Mouse (Mus musculus) embryonic facial prominence, embryonic 15.5 days (tissue): ENCODE results near the gene Sult5a1. TPM values are rescaled to one million over a fixed set of nuclear protein-coding genes. Genes with fewer than 3 reads are reported as not detected.
"Not testable (repeated sequence)": the region's sequence is repeated elsewhere in the genome, so short reads cannot be mapped to it uniquely, and the experiment has no call there.

Experiments used
- ATAC-seq: fragments of 200-750 bp; cut with Nextera tagmentation; 2 replicates; pipeline ENCODE4 v1.8.0; 2017; ENCODE audit warnings: low read depth, moderate TSS enrichment; ENCODE audit not compliant: insufficient number of reproducible peaks, low FRiP score, low TSS enrichment
- H3K27ac ChIP-seq: fragments of 300-500 bp; sonication (generic); replicated peaks from 2 replicates; pipeline ENCODE4 v1.5.1; 2015; ENCODE audit warnings: mild to moderate bottlenecking, inconsistent platforms
- H3K27me3 ChIP-seq: fragments of 300-500 bp; sonication (generic); 2 replicates; pipeline ENCODE4 v1.6.1; 2015; ENCODE audit warnings: inconsistent platforms
- H3K36me3 ChIP-seq: fragments of 300-500 bp; sonication (generic); 2 replicates; pipeline ENCODE4 v1.6.1; 2015; ENCODE audit warnings: mild to moderate bottlenecking, inconsistent platforms
- H3K4me1 ChIP-seq: fragments of 300-500 bp; sonication (generic); 2 replicates; pipeline ENCODE4 v1.6.1; 2015; ENCODE audit warnings: inconsistent platforms
- H3K4me2 ChIP-seq: fragments of 300-500 bp; sonication (generic); replicated peaks from 2 replicates; pipeline ENCODE4 v1.6.1; 2015; ENCODE audit warnings: mild to moderate bottlenecking, inconsistent platforms
- H3K4me3 ChIP-seq: fragments of 300-500 bp; sonication (generic); replicated peaks from 2 replicates; pipeline ENCODE4 v1.5.1; 2015; ENCODE audit warnings: mild to moderate bottlenecking, inconsistent platforms
- H3K9ac ChIP-seq: fragments of 300-500 bp; sonication (generic); 2 replicates; pipeline ENCODE4 v1.6.1; 2015; ENCODE audit warnings: inconsistent platforms
- H3K9me3 ChIP-seq: fragments of 300-500 bp; sonication (generic); replicated peaks from 2 replicates; pipeline ENCODE4 v1.6.1; 2016; ENCODE audit warnings: inconsistent platforms
- WGBS: fragments of 180-500 bp; shearing (Covaris S2); methylation state at CpG from one replicate; pipeline ENCODE4 v1.1.7; 2015; 5-methylcytosine and 5-hydroxymethylcytosine counted together
- polyA plus RNA-seq: library from polyadenylated mRNA; unstranded; fragments of >200 nt; fragmentation: Nextera tagmentation; extraction: Ambion mirVana; gene quantifications from 2 replicates; pipeline ENCODE4 v1.2.1, GENCODE M21; 2015

Sult5a1 gene
- polyA plus RNA-seq: 47.8 and 50.7 TPM in 2 replicates

- no peaks in the 10 kb centered on the region for H3K27me3 ChIP-seq
Measured at GRCm38 (mm10) chr8:123157888-123158465, at the start of gene Sult5a1. TSS of gene Sult5a1 (minus strand) at chr8:123158315.

GRCm38 (mm10) chr8:123203571-123203970 is 45.5 kb upstream of the Sult5a1 start:
- no peak for ATAC-seq
- 83% methylated on average over 3 of the region's 3 CpGs for WGBS
- H3K4me2 ChIP-seq: no peak overlapping the region
- H3K9ac ChIP-seq: no peak overlapping the region
- H3K36me3 ChIP-seq: peaks cover 40% of the 10 kb centered on the region
- peaks cover 3% of the 10 kb centered on the region; the same call in 1 of the 2 replicates for H3K4me1 ChIP-seq
- no peak overlapping the region for H3K27ac ChIP-seq
- no peak overlapping the region for H3K4me3 ChIP-seq
- no peaks in the 10 kb centered on the region for H3K27me3 ChIP-seq
- H3K9me3 ChIP-seq: no peaks in the 10 kb centered on the region

More at GRCm38 (mm10) chr8:123157888-123158465, at the start of gene Sult5a1:
- no peaks in the 10 kb centered on the region for H3K36me3 ChIP-seq
- H3K4me1 ChIP-seq: peaks cover 36% of the 10 kb centered on the region
- peak within 1 kb of the TSS; percentile 34 for H3K4me2 ChIP-seq
- H3K9me3 ChIP-seq: no peaks in the 10 kb centered on the region
- peak within 1 kb of the TSS; percentile 31 for H3K4me3 ChIP-seq
- peak within 1 kb of the TSS; percentile 66 for H3K27ac ChIP-seq
- peak; percentile 48; the same call in 1 of the 2 replicates for ATAC-seq
- WGBS: 24% methylated on average over 13 of the region's 13 CpGs
- H3K9ac ChIP-seq: no peak within 1 kb of the TSS

- no peaks in the 10 kb centered on the region for H3K27me3 ChIP-seq
- WGBS: 23% methylated on average over 5 of the region's 5 CpGs
- peaks cover 27% of the 10 kb centered on the region for H3K36me3 ChIP-seq
- H3K9ac ChIP-seq: no peak overlapping the region
- no peak overlapping the region for H3K27ac ChIP-seq
- no peak for ATAC-seq
- peaks cover 3% of the 10 kb centered on the region; the same call in 1 of the 2 replicates for H3K4me1 ChIP-seq
- H3K9me3 ChIP-seq: no peaks in the 10 kb centered on the region
- H3K4me2 ChIP-seq: no peak overlapping the region
- H3K4me3 ChIP-seq: no peak overlapping the region
Measured at GRCm38 (mm10) chr8:123202288-123202687, 44.2 kb upstream of the Sult5a1 start.

DNA sequence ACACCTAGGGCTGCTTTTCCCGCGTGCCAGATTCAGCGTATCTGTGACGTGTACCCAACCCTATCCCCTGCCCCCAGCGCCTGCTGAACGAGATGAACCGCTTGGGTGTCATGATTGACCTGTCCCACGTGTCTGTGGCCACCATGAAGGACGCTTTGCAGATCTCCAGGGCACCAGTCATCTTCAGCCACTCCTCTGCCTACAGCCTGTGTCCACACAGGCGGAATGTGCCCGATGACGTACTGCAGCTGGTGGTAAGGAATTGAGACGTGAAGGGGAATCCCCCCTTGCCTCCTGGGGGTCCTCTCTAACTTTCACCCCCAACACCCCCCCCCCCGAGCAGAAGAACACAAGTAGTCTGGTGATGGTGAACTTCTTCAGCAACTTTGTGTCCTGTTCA is 41.7 kb upstream of the Sult5a1 start:
- Histone ChIP-seq H3K4me3 (no peak overlapping the region), H3K9me3 (no peaks in the 10 kb centered on the region), H3K4me1 (peaks cover 3% of the 10 kb centered on the region; the same call in 1 of the 2 replicates), H3K4me2 (no peak overlapping the region), H3K9ac (no peak overlapping the region), H3K27me3 (no peaks in the 10 kb centered on the region), H3K27ac (no peak overlapping the region), H3K36me3 (peaks cover 8% of the 10 kb centered on the region)
- 66% methylated on average over 14 of the region's 14 CpGs for WGBS
- ATAC-seq: no peak

- H3K4me3 ChIP-seq, ATAC-seq, H3K36me3 ChIP-seq, H3K9me3 ChIP-seq, H3K4me1 ChIP-seq, H3K27ac ChIP-seq, H3K9ac ChIP-seq, H3K4me2 ChIP-seq, H3K27me3 ChIP-seq: not testable (repeated sequence)
- WGBS: 75% methylated on average over 5 of the region's 5 CpGs
Measured at GRCm38 (mm10) chr8:123197016-123197415, 38.9 kb upstream of the Sult5a1 start.

- no peak for ATAC-seq
Measured at GRCm38 (mm10) chr8:123193771-123194170, 35.7 kb upstream of the Sult5a1 start.

GRCm38 (mm10) chr8:123191908-123192307 is 33.8 kb upstream of the Sult5a1 start:
- Histone ChIP-seq H3K27ac (no peak overlapping the region), H3K4me1 (peaks cover 34% of the 10 kb centered on the region), H3K9me3 (no peaks in the 10 kb centered on the region), H3K4me3 (no peak overlapping the region), H3K4me2 (no peak overlapping the region), H3K9ac (no peak overlapping the region), H3K27me3 (no peaks in the 10 kb centered on the region), H3K36me3 (no peaks in the 10 kb centered on the region)
- no peak for ATAC-seq
- WGBS: 54% methylated on average over 8 of the region's 8 CpGs

More at GRCm38 (mm10) chr8:123193771-123194170, 35.7 kb upstream of the Sult5a1 start:
- H3K27ac ChIP-seq: no peak overlapping the region
- no peak overlapping the region for H3K9ac ChIP-seq
- peaks cover 18% of the 10 kb centered on the region for H3K4me1 ChIP-seq
- H3K4me2 ChIP-seq: no peak overlapping the region
- H3K36me3 ChIP-seq: no peaks in the 10 kb centered on the region
- H3K9me3 ChIP-seq: no peaks in the 10 kb centered on the region
- WGBS: 89% methylated on average over 9 of the region's 9 CpGs
- H3K4me3 ChIP-seq: no peak overlapping the region
- no peaks in the 10 kb centered on the region for H3K27me3 ChIP-seq

DNA sequence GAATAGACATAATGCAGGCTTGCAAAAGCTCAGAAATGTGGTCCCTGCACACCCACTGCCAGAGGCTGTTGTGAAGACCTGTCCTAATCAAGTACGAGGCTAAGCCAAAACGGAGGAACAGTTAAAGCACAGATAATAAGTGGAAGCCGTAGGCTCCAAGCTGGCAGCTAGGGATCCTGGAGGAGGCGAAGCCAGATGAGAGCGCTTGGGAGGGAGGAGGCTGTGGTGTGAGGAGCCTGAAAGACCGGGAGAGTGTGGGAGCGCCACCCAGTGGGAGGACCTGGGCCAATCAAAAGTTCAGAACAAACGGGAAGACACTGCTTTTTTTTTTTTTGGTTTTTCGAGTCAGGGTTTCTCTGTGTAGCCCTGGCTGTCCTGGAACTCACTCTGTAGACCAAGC is 32.6 kb upstream of the Sult5a1 start:
- H3K27ac ChIP-seq: peak overlapping the region; percentile 55; the same call in 1 of the 2 replicates
- no peak for ATAC-seq
- peaks cover 46% of the 10 kb centered on the region for H3K4me1 ChIP-seq
- H3K9me3 ChIP-seq: no peaks in the 10 kb centered on the region
- H3K36me3 ChIP-seq: no peaks in the 10 kb centered on the region
- 0 out of 2 replicates have a peak overlapping the region, but pooled peaks have one; percentile 18 for H3K4me3 ChIP-seq
- no peak overlapping the region for H3K9ac ChIP-seq
- under 1% methylated on average over 9 of the region's 9 CpGs for WGBS
- peak overlapping the region; percentile 32; the same call in 1 of the 2 replicates for H3K4me2 ChIP-seq
- H3K27me3 ChIP-seq: no peaks in the 10 kb centered on the region

GRCm38 (mm10) chr8:123188841-123189240 is 30.7 kb upstream of the Sult5a1 start:
- H3K36me3 ChIP-seq: no peaks in the 10 kb centered on the region
- H3K4me2 ChIP-seq: no peak overlapping the region
- H3K27ac ChIP-seq: no peak overlapping the region
- no peak overlapping the region for H3K9ac ChIP-seq
- no peak overlapping the region for H3K4me3 ChIP-seq
- no peaks in the 10 kb centered on the region for H3K27me3 ChIP-seq
- ATAC-seq: no peak
- no peaks in the 10 kb centered on the region for H3K9me3 ChIP-seq
- H3K4me1 ChIP-seq: peaks cover 58% of the 10 kb centered on the region
- WGBS: 55% methylated on average over 7 of the region's 7 CpGs

DNA sequence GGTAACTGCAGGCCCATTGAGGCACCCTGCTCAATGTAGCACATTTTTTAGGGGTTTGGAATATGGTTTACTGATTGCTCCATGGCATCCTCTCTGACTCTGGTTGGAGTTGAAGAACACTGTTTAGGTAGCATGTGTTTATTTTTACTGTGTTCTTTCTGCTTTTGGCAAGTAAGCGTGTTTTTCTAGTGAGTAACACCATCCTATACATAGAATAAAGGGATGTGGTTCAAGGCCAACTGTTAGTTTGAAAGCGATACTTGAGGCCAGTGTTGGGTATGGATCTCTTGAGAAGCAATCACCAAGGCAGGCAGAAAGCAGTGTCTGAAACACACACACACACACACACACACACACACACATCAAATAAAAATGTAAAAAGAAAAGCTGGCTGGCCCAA is 29.9 kb upstream of the Sult5a1 start:
- ATAC-seq: no peak
- Histone ChIP-seq H3K36me3 (no peaks in the 10 kb centered on the region), H3K9ac (no peak overlapping the region), H3K4me3 (no peak overlapping the region), H3K27ac (peak overlapping the region; percentile 66; the same call in 1 of the 2 replicates), H3K4me2 (no peak overlapping the region), H3K9me3 (no peaks in the 10 kb centered on the region), H3K27me3 (no peaks in the 10 kb centered on the region), H3K4me1 (peaks cover 58% of the 10 kb centered on the region)
- WGBS: 61% methylated on average over 2 of the region's 2 CpGs

- 21% methylated on average over 19 of the region's 19 CpGs for WGBS
- no peaks in the 10 kb centered on the region for H3K36me3 ChIP-seq
- no peak within 1 kb of the TSS for H3K9ac ChIP-seq
- H3K27me3 ChIP-seq: no peaks in the 10 kb centered on the region
- peaks cover 51% of the 10 kb centered on the region for H3K4me1 ChIP-seq
- peak; percentile 39; the same call in 1 of the 2 replicates for ATAC-seq
- H3K4me3 ChIP-seq: peak within 1 kb of the TSS; percentile 4; the same call in 1 of the 2 replicates
- peak within 1 kb of the TSS; percentile 82 for H3K27ac ChIP-seq
- H3K9me3 ChIP-seq: no peaks in the 10 kb centered on the region
- H3K4me2 ChIP-seq: peak within 1 kb of the TSS; percentile 27; the same call in 1 of the 2 replicates
Measured at GRCm38 (mm10) chr8:123185566-123186409, 27.7 kb upstream of the Sult5a1 start, which contains the start of gene Dpep1. TSS of gene Dpep1 (plus strand) at chr8:123186242.
